ENCODE assay signal across 7 mouse cellular contexts in the genomic region with DNA sequence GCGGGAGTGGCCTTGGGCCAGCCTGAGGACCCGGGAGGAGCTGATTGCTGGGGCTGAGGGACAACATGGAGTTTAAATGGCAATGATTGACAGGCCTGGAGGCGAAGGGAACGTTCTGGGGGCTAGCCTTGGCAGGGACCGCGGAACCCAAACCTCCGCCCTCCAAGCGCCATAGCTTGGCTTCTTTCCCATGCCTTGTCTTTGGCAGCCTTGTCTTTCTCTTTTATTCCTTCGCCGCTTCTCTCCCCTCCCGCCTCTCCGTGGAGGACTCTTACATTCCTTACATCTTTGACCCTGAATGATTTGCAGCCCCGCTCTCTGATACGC. TPM values are rescaled to one million over a fixed set of nuclear protein-coding genes. Genes with fewer than 3 reads are reported as not detected.
DNase-seq lines count a peak whose midpoint lies in the region; ATAC-seq lines count a peak whose summit lies in the region.

No protein-coding gene starts in this region.

- DNase-seq in ovary, postnatal 36 days (ENCODE audit: low spot score), result peak; percentile 52
- DNase-seq in ovary, postnatal 14 days (ENCODE audit: low spot score), result no peak
- peak; percentile 28 for DNase-seq in c-Kit-positive CD71-positive TER-119-positive erythroid progenitor cells, embryonic 14.5 days (ENCODE audit: low spot score)
- peak; percentile 60 for DNase-seq in kidney, postnatal 14 days
- no peak for DNase-seq in midbrain, embryonic 11.5 days (ENCODE audit: low spot score, missing footprints)
- DNase-seq in retina, postnatal 1 day, result no peak

- peak overlapping the region; percentile 91 for H3K4me3 ChIP-seq in forebrain, embryonic 13.5 days
- H3K4me3 ChIP-seq in midbrain, embryonic 11.5 days (ENCODE audit: low read depth, low read length), result peak overlapping the region; percentile 90

- H3K36me3 ChIP-seq in forebrain, embryonic 13.5 days (ENCODE audit: poor library complexity, severe bottlenecking), result peaks cover 31% of the 10 kb centered on the region
- peaks cover 2% of the 10 kb centered on the region; the same call in 1 of the 2 replicates for H3K36me3 ChIP-seq in midbrain, embryonic 11.5 days (ENCODE audit: control insufficient read depth, insufficient read depth, low read length)

- ATAC-seq in forebrain, embryonic 13.5 days, result no peak
- ATAC-seq in midbrain, embryonic 11.5 days (ENCODE audit: low FRiP score), result no peak

- peaks cover 51% of the 10 kb centered on the region for H3K4me1 ChIP-seq in forebrain, embryonic 13.5 days
- H3K4me1 ChIP-seq in midbrain, embryonic 11.5 days (ENCODE audit: control insufficient read depth, insufficient read depth, low read length), result peaks cover 24% of the 10 kb centered on the region

- no peaks in the 10 kb centered on the region for H3K9me3 ChIP-seq in forebrain, embryonic 13.5 days (replicated peaks)
- no peaks in the 10 kb centered on the region for H3K9me3 ChIP-seq in midbrain, embryonic 11.5 days (ENCODE audit: control insufficient read depth, low read length)

- H3K9ac ChIP-seq in forebrain, embryonic 13.5 days, result peak overlapping the region; percentile 89
- peak overlapping the region; percentile 88 for H3K9ac ChIP-seq in midbrain, embryonic 11.5 days (ENCODE audit: low read length)

- no peaks in the 10 kb centered on the region for H3K27me3 ChIP-seq in forebrain, embryonic 13.5 days
- no peaks in the 10 kb centered on the region for H3K27me3 ChIP-seq in midbrain, embryonic 11.5 days (ENCODE audit: control insufficient read depth, insufficient read depth, low read length)

- peak overlapping the region; percentile 94 for H3K27ac ChIP-seq in forebrain, embryonic 13.5 days
- peak overlapping the region; percentile 84; the same call in 1 of the 2 replicates for H3K27ac ChIP-seq in midbrain, embryonic 11.5 days (ENCODE audit: low read depth, low read length)

- H3K4me2 ChIP-seq in forebrain, embryonic 13.5 days, result peak overlapping the region; percentile 97
- peak overlapping the region; percentile 90 for H3K4me2 ChIP-seq in midbrain, embryonic 11.5 days

- WGBS in forebrain, embryonic 13.5 days, result 0% methylated on average over 14 of the region's 14 CpGs
- WGBS in midbrain, embryonic 11.5 days, result 2% methylated on average over 14 of the region's 14 CpGs

RNA-seq across cellular contexts. Expression of a gene that starts 0.6 kb away (rescaled TPM):
- 76.4 and 83.9 TPM in 2 replicates for polyA plus RNA-seq in forebrain, embryonic 13.5 days (2015; fragmentation: Nextera tagmentation; extraction: Ambion mirVana)
- polyA plus RNA-seq in midbrain, embryonic 11.5 days (2014; fragmentation: Nextera tagmentation; extraction: Ambion mirVana), result 43.1 and 43.8 TPM in 2 replicates

RNA-seq across cellular contexts. Expression of a gene that starts 0.7 kb away (rescaled TPM):
- polyA plus RNA-seq in forebrain, embryonic 13.5 days (2015; fragmentation: Nextera tagmentation; extraction: Ambion mirVana), result 153 and 156 TPM in 2 replicates
- polyA plus RNA-seq in midbrain, embryonic 11.5 days (2014; fragmentation: Nextera tagmentation; extraction: Ambion mirVana), result 131 and 154 TPM in 2 replicates

RNA-seq across cellular contexts. Expression of a gene that starts 11.0 kb away (rescaled TPM):
- polyA plus RNA-seq in forebrain, embryonic 13.5 days (2015; fragmentation: Nextera tagmentation; extraction: Ambion mirVana), result 0.18 TPM in 1 of 2 replicates, not detected in the other
- polyA plus RNA-seq in midbrain, embryonic 11.5 days (2014; fragmentation: Nextera tagmentation; extraction: Ambion mirVana), result not detected in 2 replicates

RNA-seq across cellular contexts. Expression of a gene that starts 35.1 kb away (rescaled TPM):
- 12.0 and 14.6 TPM in 2 replicates for polyA plus RNA-seq in forebrain, embryonic 13.5 days (2015; fragmentation: Nextera tagmentation; extraction: Ambion mirVana)
- polyA plus RNA-seq in midbrain, embryonic 11.5 days (2014; fragmentation: Nextera tagmentation; extraction: Ambion mirVana), result 7.5 and 8.6 TPM in 2 replicates

RNA-seq across cellular contexts. Expression of a gene that starts 43.2 kb away (rescaled TPM):
- polyA plus RNA-seq in forebrain, embryonic 13.5 days (2015; fragmentation: Nextera tagmentation; extraction: Ambion mirVana), result 16.4 and 22.8 TPM in 2 replicates
- polyA plus RNA-seq in midbrain, embryonic 11.5 days (2014; fragmentation: Nextera tagmentation; extraction: Ambion mirVana), result 23.1 and 23.4 TPM in 2 replicates

Comparison
In these comparisons a context has a peak if more than half of its experiments do, and no peak if none do; other contexts are left out.
1. DNase-seq: peak in ovary, postnatal 36 days (single experiment), c-Kit-positive CD71-positive TER-119-positive erythroid progenitor cells, embryonic 14.5 days (single experiment) and kidney, postnatal 14 days (single experiment); none in ovary, postnatal 14 days (single experiment), midbrain, embryonic 11.5 days (single experiment) and retina, postnatal 1 day (single experiment).